Mouse (Mus musculus) limb, embryonic 11.5 days (tissue): Measurements from ENCODE around the gene Upk2. TPM values are rescaled to one million over a fixed set of nuclear protein-coding genes. Genes with fewer than 3 reads are reported as not detected.
A peak's percentile ranks its signal among the peaks of the same experiment; 100 is the strongest.

Experiments
- ATAC-seq: fragments of 200-750 bp; cut with Nextera tagmentation; 2 replicates; pipeline ENCODE4 v1.8.0; 2017; ENCODE audit warnings: low read depth; ENCODE audit not compliant: insufficient number of reproducible peaks, low FRiP score, low TSS enrichment
- DNase-seq: peaks from one replicate; pipeline ENCODE4 v3.0.0-alpha.2; 2015; ENCODE audit warnings: low spot score
- H3K27ac ChIP-seq: fragments of 300-500 bp; sonication (generic); replicated peaks from 2 replicates; pipeline ENCODE4 v1.5.1; 2014; ENCODE audit warnings: low read depth, mild to moderate bottlenecking, low read length
- H3K27me3 ChIP-seq: fragments of 300-500 bp; sonication (generic); 2 replicates; pipeline ENCODE4 v1.6.1; 2014; ENCODE audit warnings: mild to moderate bottlenecking, low read length, mixed read lengths; ENCODE audit not compliant: control insufficient read depth, insufficient read depth
- H3K36me3 ChIP-seq: fragments of 300-500 bp; sonication (generic); 2 replicates; pipeline ENCODE4 v1.6.1; 2014; ENCODE audit warnings: mild to moderate bottlenecking, low read length, moderate library complexity, mixed read lengths; ENCODE audit not compliant: control insufficient read depth, insufficient read depth
- H3K4me1 ChIP-seq: fragments of 300-500 bp; sonication (generic); 2 replicates; pipeline ENCODE4 v1.6.1; 2014; ENCODE audit warnings: low read length, mixed read lengths; ENCODE audit not compliant: control insufficient read depth, insufficient read depth
- H3K4me2 ChIP-seq: fragments of 300-500 bp; sonication (generic); 2 replicates; pipeline ENCODE4 v1.6.1; 2014; ENCODE audit warnings: low read depth, mild to moderate bottlenecking, moderate library complexity; ENCODE audit not compliant: severe bottlenecking
- H3K4me3 ChIP-seq: fragments of 300-500 bp; sonication (generic); 2 replicates; pipeline ENCODE4 v1.5.1; 2014; ENCODE audit warnings: low read depth, low read length
- H3K9ac ChIP-seq: fragments of 300-500 bp; sonication (generic); 2 replicates; pipeline ENCODE4 v1.6.1; 2014; ENCODE audit warnings: mild to moderate bottlenecking, low read length
- H3K9me3 ChIP-seq: fragments of 300-500 bp; sonication (generic); 2 replicates; pipeline ENCODE4 v1.6.1; 2016; ENCODE audit warnings: low read length; ENCODE audit not compliant: control insufficient read depth
- WGBS: fragments of 180-500 bp; shearing (Covaris S2); extraction: QIAGEN DNeasy Blood & Tissue Kit; methylation state at CpG from one replicate; pipeline ENCODE4 v1.1.7; 2014; 5-methylcytosine and 5-hydroxymethylcytosine counted together
- polyA plus RNA-seq: library from polyadenylated mRNA; unstranded; fragments of >200 nt; fragmentation: Nextera tagmentation; extraction: Ambion mirVana; gene quantifications from 2 replicates; pipeline ENCODE4 v1.2.1, GENCODE M21; 2014

The Upk2 gene
- polyA plus RNA-seq, 1 experiment from 2014 or later: 0.59 TPM

GRCm38 (mm10) chr9:44479628-44480428 is 25.1 kb upstream of the Upk2 start:
- WGBS: under 1% methylated on average over 26 of the region's 26 CpGs

GRCm38 (mm10) chr9:44478959-44479605 is 24.3 kb upstream of the Upk2 start:
- Histone ChIP-seq H3K27ac (peak overlapping the region; percentile 94), H3K4me2 (peak overlapping the region; percentile 93), H3K4me1 (peaks cover 19% of the 10 kb centered on the region), H3K9me3 (no peaks in the 10 kb centered on the region), H3K36me3 (no peaks in the 10 kb centered on the region), H3K27me3 (no peaks in the 10 kb centered on the region), H3K4me3 (peak overlapping the region; percentile 57), H3K9ac (peak overlapping the region; percentile 61)
- WGBS: under 1% methylated on average over 29 of the region's 29 CpGs
- ATAC-seq: peak; percentile 65
- peak; percentile 90 for DNase-seq

More at GRCm38 (mm10) chr9:44479628-44480428, 25.1 kb upstream of the Upk2 start:
- peak; percentile 32; the same call in 1 of the 2 replicates for ATAC-seq
- H3K9ac ChIP-seq: peak overlapping the region; percentile 61
- H3K4me1 ChIP-seq: peaks cover 26% of the 10 kb centered on the region
- peak; percentile 88 for DNase-seq
- H3K4me2 ChIP-seq: peak overlapping the region; percentile 93
- H3K9me3 ChIP-seq: no peaks in the 10 kb centered on the region
- no peaks in the 10 kb centered on the region for H3K36me3 ChIP-seq
- H3K4me3 ChIP-seq: peak overlapping the region; percentile 57
- no peaks in the 10 kb centered on the region for H3K27me3 ChIP-seq
- peak overlapping the region; percentile 94 for H3K27ac ChIP-seq

DNA sequence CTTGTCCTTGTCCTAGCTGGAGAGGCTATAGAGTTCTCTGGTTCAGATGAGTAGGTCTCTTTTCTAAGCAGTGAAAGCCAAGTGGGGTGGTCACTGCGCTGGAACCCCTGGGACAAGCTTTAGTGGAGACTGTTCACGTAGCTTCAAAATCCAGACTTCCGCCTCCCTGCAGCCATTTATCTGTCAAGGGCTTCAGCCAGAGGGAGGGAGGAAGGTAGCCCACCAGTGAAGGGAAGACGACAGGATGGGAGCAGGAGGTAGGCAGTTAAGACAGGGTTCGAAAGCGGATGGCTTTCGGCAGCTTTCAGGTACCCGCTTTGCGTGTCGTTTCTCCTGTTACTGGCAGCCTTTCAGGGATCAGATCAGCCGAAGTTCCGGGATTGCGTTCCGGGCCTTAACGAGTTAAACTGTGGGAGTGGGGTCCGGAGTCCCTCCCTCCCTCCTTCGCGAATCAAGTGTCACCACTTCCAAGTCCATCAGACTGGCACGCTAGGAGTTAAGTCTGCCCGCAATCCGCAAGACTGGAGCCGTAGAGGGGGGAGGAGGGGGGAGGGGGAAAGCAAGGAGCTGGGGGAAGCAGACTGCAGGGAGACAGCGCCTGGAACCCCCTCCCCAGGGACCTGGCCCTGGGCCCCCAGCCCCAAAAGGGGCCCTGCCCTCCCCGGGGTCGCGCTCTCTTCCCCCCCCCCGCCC is 23.6 kb upstream of the Upk2 start:
- whole genome bisulfite sequencing: under 1% methylated on average over 23 of the region's 27 CpGs
- peak overlapping the region; percentile 61 for H3K9ac ChIP-seq

GRCm38 (mm10) chr9:44477339-44478228 is 22.8 kb upstream of the Upk2 start:
- Histone ChIP-seq H3K27ac (no peak overlapping the region), H3K4me1 (peaks cover 15% of the 10 kb centered on the region; the same call in 1 of the 2 replicates)

More for the DNA sequence above, 23.6 kb upstream of the Upk2 start:
- no peaks in the 10 kb centered on the region for H3K36me3 ChIP-seq
- H3K27me3 ChIP-seq: no peaks in the 10 kb centered on the region
- H3K27ac ChIP-seq: peak overlapping the region; percentile 94
- peak; percentile 72 for ATAC-seq
- H3K4me1 ChIP-seq: peaks cover 15% of the 10 kb centered on the region; the same call in 1 of the 2 replicates
- H3K4me2 ChIP-seq: peak overlapping the region; percentile 93
- peak; percentile 92 for DNase-seq
- peak overlapping the region; percentile 57 for H3K4me3 ChIP-seq
- H3K9me3 ChIP-seq: no peaks in the 10 kb centered on the region

GRCm38 (mm10) chr9:44475936-44476335 is 21.2 kb upstream of the Upk2 start:
- no peak overlapping the region for H3K27ac ChIP-seq
- WGBS: 94% methylated on average over 3 of the region's 3 CpGs
- no peak overlapping the region for H3K9ac ChIP-seq
- H3K9me3 ChIP-seq: no peaks in the 10 kb centered on the region
- no peak overlapping the region for H3K4me2 ChIP-seq
- H3K4me1 ChIP-seq: peaks cover 11% of the 10 kb centered on the region; the same call in 1 of the 2 replicates
- H3K36me3 ChIP-seq: no peaks in the 10 kb centered on the region
- no peak for ATAC-seq
- H3K4me3 ChIP-seq: no peak overlapping the region
- no peak for DNase-seq
- H3K27me3 ChIP-seq: no peaks in the 10 kb centered on the region

More at GRCm38 (mm10) chr9:44477339-44478228, 22.8 kb upstream of the Upk2 start:
- DNase-seq: peak; percentile 50
- Histone ChIP-seq H3K9ac (peak overlapping the region; percentile 38; the same call in 1 of the 2 replicates), H3K4me2 (peak overlapping the region; percentile 93), H3K9me3 (no peaks in the 10 kb centered on the region), H3K36me3 (no peaks in the 10 kb centered on the region), H3K27me3 (no peaks in the 10 kb centered on the region), H3K4me3 (peak overlapping the region; percentile 57)
- WGBS: 4% methylated on average over 24 of the region's 24 CpGs
- no peak for ATAC-seq

- DNase-seq (no peak), ATAC-seq (no peak)
- no peak overlapping the region for H3K27ac ChIP-seq
- no peak overlapping the region for H3K4me3 ChIP-seq
- peaks cover 5% of the 10 kb centered on the region; the same call in 1 of the 2 replicates for H3K4me1 ChIP-seq
- H3K36me3 ChIP-seq: no peaks in the 10 kb centered on the region
- H3K9me3 ChIP-seq: no peaks in the 10 kb centered on the region
- no peak overlapping the region for H3K4me2 ChIP-seq
- no peaks in the 10 kb centered on the region for H3K27me3 ChIP-seq
- WGBS: 60% methylated on average over 1 of the region's 1 CpGs
- H3K9ac ChIP-seq: no peak overlapping the region
These were observed 19.6 kb upstream of the Upk2 start for GRCm38 (mm10) chr9:44474327-44474726.

GRCm38 (mm10) chr9:44473184-44473583 is 18.4 kb upstream of the Upk2 start:
- no peaks in the 10 kb centered on the region for H3K36me3 ChIP-seq
- no peak overlapping the region for H3K4me2 ChIP-seq
- no peak for ATAC-seq
- H3K27ac ChIP-seq: no peak overlapping the region
- peaks cover 5% of the 10 kb centered on the region; the same call in 1 of the 2 replicates for H3K4me1 ChIP-seq
- no peak for DNase-seq
- no peak overlapping the region for H3K9ac ChIP-seq
- no peaks in the 10 kb centered on the region for H3K9me3 ChIP-seq
- no peak overlapping the region for H3K4me3 ChIP-seq
- WGBS: 61% methylated on average over 3 of the region's 3 CpGs
- no peaks in the 10 kb centered on the region for H3K27me3 ChIP-seq
